Mouse (Mus musculus) CH12.LX (cell line): Measurements from ENCODE around the gene Procr. TPM values are rescaled to one million over a fixed set of nuclear protein-coding genes. Genes with fewer than 3 reads are reported as not detected.
A peak's percentile ranks its signal among the peaks of the same experiment; 100 is the strongest.

ENCODE experiments used
- DNase-seq: peaks from one replicate; pipeline ENCODE4 v3.0.0-alpha.2; 2013; ENCODE audit errors: extremely low read depth
- H3K27ac ChIP-seq: 2 replicates; pipeline ENCODE4 v1.5.1; 2012; ENCODE audit warnings: low read depth, mild to moderate bottlenecking, control low read depth, moderate library complexity; ENCODE audit not compliant: insufficient read depth
- H3K27me3 ChIP-seq: replicated peaks from 2 replicates; pipeline ENCODE3; 2012; ENCODE audit warnings: inconsistent platforms
- H3K36me3 ChIP-seq, 2 experiments: replicated peaks in 1 of 2; 2 replicates each; pipeline versions ENCODE3 to v1.6.1; 2012; ENCODE audit warnings: inconsistent platforms in 1 of 2, low read length in 1 of 2, mild to moderate bottlenecking in 1 of 2, mixed read lengths in 1 of 2, moderate library complexity in 1 of 2; ENCODE audit not compliant: control insufficient read depth in 1 of 2, insufficient read depth in 1 of 2
- H3K4me1 ChIP-seq, 2 experiments: 2 replicates each; pipeline ENCODE4 v1.6.1; 2012; ENCODE audit warnings: inconsistent platforms in 1 of 2, moderate library complexity in 1 of 2; ENCODE audit not compliant: insufficient read depth in 2 of 2, control insufficient read depth in 1 of 2
- H3K4me2 ChIP-seq: 2 replicates; pipeline ENCODE4 v1.6.1; 2012; ENCODE audit warnings: low read depth, mild to moderate bottlenecking, control low read depth; ENCODE audit not compliant: poor library complexity, insufficient read depth, severe bottlenecking
- H3K4me3 ChIP-seq, 3 experiments: fragments of 150-350 bp in 1 of 3; sonication (generic) in 1 of 3; replicated peaks in 1 of 3; 2 replicates each; pipeline versions ENCODE3 to v1.5.1; 2011 to 2012; ENCODE audit warnings: low read depth in 2 of 3, low read length in 2 of 3, mild to moderate bottlenecking in 2 of 3, moderate library complexity in 2 of 3, control low read depth in 1 of 3, improper control_type of control experiment in 1 of 3, inconsistent platforms in 1 of 3, mixed read lengths in 1 of 3; ENCODE audit not compliant: poor library complexity in 1 of 3
- H3K79me2 ChIP-seq: replicated peaks from 2 replicates; pipeline ENCODE4 v1.6.1; 2012; ENCODE audit warnings: mild to moderate bottlenecking, moderate library complexity; ENCODE audit not compliant: control insufficient read depth, poor library complexity, insufficient read depth, severe bottlenecking; ENCODE audit errors: extremely low read depth
- H3K9ac ChIP-seq: 2 replicates; pipeline ENCODE4 v1.6.1; 2012; ENCODE audit warnings: low read depth, mild to moderate bottlenecking, control low read depth, moderate library complexity; ENCODE audit not compliant: insufficient read depth
- H3K9me3 ChIP-seq: replicated peaks from 2 replicates; pipeline ENCODE3; 2012; ENCODE audit warnings: low read length, inconsistent platforms, mixed read lengths
- CTCF ChIP-seq, 2 experiments: IDR thresholded peaks in 1 of 2; conservative IDR thresholded peaks in 1 of 2; 2 replicates each; pipeline ENCODE4 v1.5.1; 2011 to 2012; ENCODE audit warnings: low read depth in 2 of 2, low read length in 2 of 2, improper control_type of control experiment in 1 of 2, inconsistent platforms in 1 of 2, mild to moderate bottlenecking in 1 of 2, moderate library complexity in 1 of 2
- E2F4 ChIP-seq: IDR thresholded peaks from 2 replicates; pipeline ENCODE4 v1.6.1; 2011; ENCODE audit warnings: low read depth, low read length, improper control_type of control experiment; ENCODE audit not compliant: insufficient replicate concordance
- ELF1 ChIP-seq: IDR thresholded peaks from 2 replicates; pipeline ENCODE4 v1.6.1; 2014; ENCODE audit warnings: low read depth, mild to moderate bottlenecking, inconsistent platforms, low read length, improper control_type of control experiment
- GABPA ChIP-seq: IDR thresholded peaks from 2 replicates; pipeline ENCODE4 v1.6.1; 2012; ENCODE audit warnings: low read depth, low read length, improper control_type of control experiment, inconsistent platforms; ENCODE audit not compliant: insufficient replicate concordance
- HCFC1 ChIP-seq: IDR thresholded peaks from 2 replicates; pipeline ENCODE4 v1.6.1; 2012; ENCODE audit warnings: low read depth, mild to moderate bottlenecking, inconsistent platforms, low read length, improper control_type of control experiment
- JUND ChIP-seq: conservative IDR thresholded peaks from 2 replicates; pipeline ENCODE4 v1.6.1; 2011; ENCODE audit warnings: low read depth, low read length, improper control_type of control experiment
- KAT2A ChIP-seq: IDR thresholded peaks from 2 replicates; pipeline ENCODE4 v1.6.1; 2012; ENCODE audit warnings: low read length, improper control_type of control experiment, inconsistent platforms; ENCODE audit not compliant: insufficient replicate concordance
- MAFK ChIP-seq: IDR thresholded peaks from 2 replicates; pipeline ENCODE4 v1.6.1; 2011; ENCODE audit warnings: low read length, improper control_type of control experiment; ENCODE audit not compliant: insufficient replicate concordance
- MAX ChIP-seq: IDR thresholded peaks from 2 replicates; pipeline ENCODE4 v1.6.1; 2011; ENCODE audit warnings: low read length, improper control_type of control experiment
- MAZ ChIP-seq: IDR thresholded peaks from 2 replicates; pipeline ENCODE4 v1.6.1; 2012; ENCODE audit warnings: low read depth, mild to moderate bottlenecking, inconsistent platforms, low read length, improper control_type of control experiment, moderate library complexity
- MEF2A ChIP-seq: IDR thresholded peaks from 2 replicates; pipeline ENCODE4 v1.6.1; 2014; ENCODE audit warnings: low read depth, mild to moderate bottlenecking, inconsistent platforms, low read length, improper control_type of control experiment, borderline replicate concordance
- MXI1 ChIP-seq: IDR thresholded peaks from 2 replicates; pipeline ENCODE4 v1.6.1; 2011; ENCODE audit warnings: mild to moderate bottlenecking, low read depth, low read length, improper control_type of control experiment
- MYC ChIP-seq: IDR thresholded peaks from 2 replicates; pipeline ENCODE4 v1.6.1; 2011; ENCODE audit warnings: low read depth, mild to moderate bottlenecking, improper control_type of control experiment, low read length
- NELFE ChIP-seq: IDR thresholded peaks from 2 replicates; pipeline ENCODE4 v1.6.1; 2011; ENCODE audit warnings: low read depth, low read length, improper control_type of control experiment
- PAX5 ChIP-seq: IDR thresholded peaks from 2 replicates; pipeline ENCODE4 v1.6.1; 2012; ENCODE audit warnings: low read length, inconsistent platforms, mixed read lengths
- POLR2A ChIP-seq: IDR thresholded peaks from 2 replicates; pipeline ENCODE4 v1.6.1; 2011; ENCODE audit warnings: low read depth, mild to moderate bottlenecking, improper control_type of control experiment, low read length
- POLR2AphosphoS2 ChIP-seq: IDR thresholded peaks from 2 replicates; pipeline ENCODE4 v1.6.1; 2011; ENCODE audit warnings: low read depth, low read length, improper control_type of control experiment
- RAD21 ChIP-seq: IDR thresholded peaks from 2 replicates; pipeline ENCODE4 v1.6.1; 2011; ENCODE audit warnings: low read depth, mild to moderate bottlenecking, low read length, improper control_type of control experiment, moderate library complexity
- SIN3A ChIP-seq: IDR thresholded peaks from 2 replicates; pipeline ENCODE4 v1.6.1; 2012; ENCODE audit warnings: low read length, improper control_type of control experiment, inconsistent platforms
- SMC3 ChIP-seq: IDR thresholded peaks from 2 replicates; pipeline ENCODE4 v1.6.1; 2011; ENCODE audit warnings: low read depth, low read length, improper control_type of control experiment
- UBTF ChIP-seq: IDR thresholded peaks from 2 replicates; pipeline ENCODE4 v1.6.1; 2012; ENCODE audit warnings: low read depth, mild to moderate bottlenecking, inconsistent platforms, low read length, improper control_type of control experiment, moderate library complexity
- USF1 ChIP-seq: IDR thresholded peaks from 2 replicates; pipeline ENCODE4 v1.6.1; 2014; ENCODE audit warnings: low read depth, mild to moderate bottlenecking, inconsistent platforms, low read length, improper control_type of control experiment
- USF2 ChIP-seq: conservative IDR thresholded peaks from 2 replicates; pipeline ENCODE4 v1.6.1; 2011; ENCODE audit warnings: low read depth, low read length, improper control_type of control experiment
- ZC3H11A ChIP-seq: IDR thresholded peaks from 2 replicates; pipeline ENCODE4 v1.6.1; 2012; ENCODE audit warnings: low read depth, mild to moderate bottlenecking, inconsistent platforms, low read length, improper control_type of control experiment
- dilution Hi-C: fragments of 300-500 bp; cut with MboI; formaldehyde crosslinking; loops from 2 replicates; pipeline ENCODE4 v1.14.3; 2020; ENCODE audit warnings: low sequenced_read_pairs; ENCODE audit not compliant: extremely low pct_unique_long_range_greater_than_20kb, extremely low pct_ligation_motif_present
- in situ Hi-C: fragments of 300-500 bp; cut with MboI; formaldehyde crosslinking; loops from 3 replicates; pipeline ENCODE4 v1.14.3; 2019; ENCODE audit warnings: low sequenced_read_pairs, low pct_ligation_motif_present, low pct_unique_long_range_greater_than_20kb, mixed read lengths
- polyA plus RNA-seq: library from polyadenylated mRNA; unstranded; fragments of >175 nt; gene quantifications from 2 replicates; pipeline ENCODE4 v1.2.1, GENCODE M21; 2012; ENCODE audit warnings: low read depth; ENCODE audit not compliant: insufficient read length
- total RNA-seq, 2 experiments: library from RNA; depleted of rRNA; stranded (reverse); fragments of 300-350 nt in 1 of 2; fragments of >200 nt in 1 of 2; gene quantifications; 2 replicates each; pipeline ENCODE4 v1.2.3; 2012 to 2014

Gene Procr
- total and polyA plus RNA-seq, 3 experiments = 0.14 to 2.8 TPM; not detected in 1

DNA sequence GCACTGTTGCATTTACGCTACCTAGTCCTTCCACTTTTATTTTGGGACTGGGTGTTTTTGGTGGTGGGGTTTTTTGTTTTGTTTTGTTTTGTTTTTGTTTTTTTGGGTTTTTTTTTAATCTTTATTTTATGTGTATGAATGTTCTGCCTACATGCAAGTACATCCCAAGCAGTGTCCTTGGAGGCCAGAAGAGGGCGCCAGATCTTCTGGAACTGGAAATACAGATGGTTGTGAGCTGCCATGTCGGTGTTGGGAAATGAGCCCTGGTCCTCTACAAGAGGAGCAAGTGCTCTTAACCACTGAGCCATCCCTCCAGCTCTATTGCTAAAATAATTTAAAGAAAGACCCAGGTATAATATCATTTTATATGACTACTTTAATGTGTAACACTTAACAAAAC is 51.8 kb downstream of the Procr start:
- TF ChIP-seq UBTF (no peak), MAZ (no peak), SMC3 (peak; percentile 30), NELFE (no peak), SIN3A (no peak), POLR2A (no peak), JUND (no peak), MAFK (no peak), ELF1 (no peak), MEF2A (no peak), RAD21 (peak; percentile 16), GABPA (no peak), KAT2A (no peak), MYC (no peak), ZC3H11A (no peak), USF1 (no peak), MAX (no peak), USF2 (no peak), CTCF (conservative IDR thresholded peaks at IDR 0.05 in 1 of 2, IDR thresholded peaks at IDR 0.05 in 1 of 2; ENCODE audit: low read depth in 2 of 2, low read length in 2 of 2) (peak; percentile 17 to 58; a peak in 2 of 4 replicates), E2F4 (no peak), HCFC1 (no peak), POLR2AphosphoS2 (no peak), MXI1 (no peak), PAX5 (no peak)
- H3K36me3 ChIP-seq = no peaks in the 10 kb centered on the region
- DNase-seq = peak; percentile 38
- H3K9ac ChIP-seq = no peak overlapping the region
- H3K9me3 ChIP-seq = no peaks in the 10 kb centered on the region
- dilution Hi-C loops (no loop called here), in situ Hi-C loops (no loop called here)
- no peaks in the 10 kb centered on the region for H3K79me2 ChIP-seq
- no peaks in the 10 kb centered on the region for H3K4me1 ChIP-seq
- H3K27me3 ChIP-seq = peaks cover 72% of the 10 kb centered on the region
- no peak overlapping the region for H3K4me3 ChIP-seq
- no peak overlapping the region for H3K4me2 ChIP-seq
- no peak overlapping the region for H3K27ac ChIP-seq

DNA sequence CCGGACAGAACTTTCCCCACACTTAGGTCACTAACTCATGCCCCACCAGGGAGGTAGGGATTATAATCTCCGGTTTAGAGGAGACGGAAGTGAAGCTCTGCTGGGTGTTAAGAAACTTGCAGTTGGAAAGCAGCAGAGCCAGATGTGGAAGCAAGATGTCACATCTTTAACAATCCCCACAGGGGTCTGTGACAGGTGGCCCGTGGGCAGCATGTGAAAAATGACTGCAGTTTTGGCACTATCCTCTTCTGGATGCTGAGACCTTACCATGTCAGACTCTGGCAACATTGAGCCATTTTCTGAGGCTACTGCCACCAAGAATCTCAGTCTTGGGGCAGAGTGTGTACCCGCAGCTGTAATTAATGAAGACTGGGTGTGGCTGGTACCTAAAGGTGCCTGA is 53.1 kb downstream of the Procr start:
- no peaks in the 10 kb centered on the region for H3K9me3 ChIP-seq
- no peak for TF ChIP-seq ELF1
- in situ Hi-C loops = no loop called here

More for the DNA sequence above, 53.1 kb downstream of the Procr start:
- Histone ChIP-seq H3K4me1 (no peaks in the 10 kb centered on the region), H3K27ac (no peak overlapping the region), H3K4me3 (no peak overlapping the region), H3K4me2 (no peak overlapping the region), H3K27me3 (peaks cover 65% of the 10 kb centered on the region), H3K79me2 (no peaks in the 10 kb centered on the region), H3K36me3 (no peaks in the 10 kb centered on the region), H3K9ac (no peak overlapping the region)
- dilution Hi-C loops = no loop called here
- no peak for DNase-seq

Other genes starting within 250 kb of the Procr start
- 5.6 and 10.0 TPM in 2 replicates for gene Acss2, start 233.2 kb upstream of the Procr start, total RNA-seq (2012; rRNA removed)
- 8.6 and 11.0 TPM in 2 replicates for gene Acss2, start 233.2 kb upstream of the Procr start, total RNA-seq (2014; rRNA removed)
- gene Acss2, start 233.2 kb upstream of the Procr start, polyA plus RNA-seq = 3.0 and 3.4 TPM in 2 replicates
- gene Ggt7, start 232.9 kb upstream of the Procr start, total RNA-seq (2012; rRNA removed) = 11.4 and 16.5 TPM in 2 replicates
- gene Ggt7, start 232.9 kb upstream of the Procr start, total RNA-seq (2014; rRNA removed) = 1.7 and 2.5 TPM in 2 replicates
- gene Ggt7, start 232.9 kb upstream of the Procr start, polyA plus RNA-seq = 1.7 and 2.9 TPM in 2 replicates
- 16.8 and 17.3 TPM in 2 replicates for gene Gss, start 158.3 kb upstream of the Procr start, total RNA-seq (2012; rRNA removed)
- gene Gss, start 158.3 kb upstream of the Procr start, total RNA-seq (2014; rRNA removed) = 20.1 and 21.9 TPM in 2 replicates
- 18.0 and 20.6 TPM in 2 replicates for gene Gss, start 158.3 kb upstream of the Procr start, polyA plus RNA-seq
- under 0.01 and 0.51 TPM in 2 replicates for gene Myh7b, start 139.9 kb upstream of the Procr start, total RNA-seq (2012; rRNA removed)
- 0.43 TPM in 1 of 2 replicates, not detected in the other for gene Myh7b, start 139.9 kb upstream of the Procr start, total RNA-seq (2014; rRNA removed)
- not detected in 2 replicates for gene Myh7b, start 139.9 kb upstream of the Procr start, polyA plus RNA-seq
- 49.1 and 52.8 TPM in 2 replicates for gene Trpc4ap, start 58.7 kb upstream of the Procr start, total RNA-seq (2012; rRNA removed)
- 53.7 and 55.8 TPM in 2 replicates for gene Trpc4ap, start 58.7 kb upstream of the Procr start, total RNA-seq (2014; rRNA removed)
- 73.3 and 105 TPM in 2 replicates for gene Trpc4ap, start 58.7 kb upstream of the Procr start, polyA plus RNA-seq
- gene Edem2, start 21.6 kb upstream of the Procr start, total RNA-seq (2012; rRNA removed) = 69.3 and 71.8 TPM in 2 replicates
- 48.7 and 53.1 TPM in 2 replicates for gene Edem2, start 21.6 kb upstream of the Procr start, total RNA-seq (2014; rRNA removed)
- gene Edem2, start 21.6 kb upstream of the Procr start, polyA plus RNA-seq = 38.5 and 42.5 TPM in 2 replicates
- gene Gm17581, start 15.3 kb upstream of the Procr start, total RNA-seq (2012; rRNA removed) = not detected in 2 replicates
- not detected in 2 replicates for gene Gm17581, start 15.3 kb upstream of the Procr start, total RNA-seq (2014; rRNA removed)
- gene Gm17581, start 15.3 kb upstream of the Procr start, polyA plus RNA-seq = not detected in 2 replicates
- gene Mmp24, start 24.2 kb downstream of the Procr start, total RNA-seq (2012; rRNA removed) = 0.38 and 0.42 TPM in 2 replicates
- not detected in 2 replicates for gene Mmp24, start 24.2 kb downstream of the Procr start, total RNA-seq (2014; rRNA removed)
- 0.07 TPM in 1 of 2 replicates, not detected in the other for gene Mmp24, start 24.2 kb downstream of the Procr start, polyA plus RNA-seq
- 12.4 and 12.7 TPM in 2 replicates for gene BC029722, start 68.3 kb downstream of the Procr start, total RNA-seq (2012; rRNA removed)
- 22.7 and 23.8 TPM in 2 replicates for gene BC029722, start 68.3 kb downstream of the Procr start, total RNA-seq (2014; rRNA removed)
- gene BC029722, start 68.3 kb downstream of the Procr start, polyA plus RNA-seq = 31.8 and 33.8 TPM in 2 replicates
- gene Eif6, start 75.8 kb downstream of the Procr start, total RNA-seq (2012; rRNA removed) = 289 and 331 TPM in 2 replicates
- gene Eif6, start 75.8 kb downstream of the Procr start, total RNA-seq (2014; rRNA removed) = 211 and 220 TPM in 2 replicates
- 453 and 463 TPM in 2 replicates for gene Eif6, start 75.8 kb downstream of the Procr start, polyA plus RNA-seq
- 0.04 and 0.08 TPM in 2 replicates for gene Fam83c, start 83.7 kb downstream of the Procr start, total RNA-seq (2012; rRNA removed)
- not detected in 2 replicates for gene Fam83c, start 83.7 kb downstream of the Procr start, total RNA-seq (2014; rRNA removed)
- gene Fam83c, start 83.7 kb downstream of the Procr start, polyA plus RNA-seq = 0.08 and 0.09 TPM in 2 replicates
- 49.8 and 60.4 TPM in 2 replicates for gene Uqcc1, start 179.2 kb downstream of the Procr start, total RNA-seq (2012; rRNA removed)
- 55.2 and 66.8 TPM in 2 replicates for gene Uqcc1, start 179.2 kb downstream of the Procr start, total RNA-seq (2014; rRNA removed)
- gene Uqcc1, start 179.2 kb downstream of the Procr start, polyA plus RNA-seq = 35.3 and 43.3 TPM in 2 replicates
- gene Gm15557, start 189.6 kb downstream of the Procr start, total RNA-seq (2012; rRNA removed) = not detected in 2 replicates
- not detected in 2 replicates for gene Gm15557, start 189.6 kb downstream of the Procr start, total RNA-seq (2014; rRNA removed)
- gene Gm15557, start 189.6 kb downstream of the Procr start, polyA plus RNA-seq = not detected in 2 replicates
- gene Gdf5, start 194.2 kb downstream of the Procr start, total RNA-seq (2012; rRNA removed) = not detected in 2 replicates
- not detected in 2 replicates for gene Gdf5, start 194.2 kb downstream of the Procr start, total RNA-seq (2014; rRNA removed)
- not detected in 2 replicates for gene Gdf5, start 194.2 kb downstream of the Procr start, polyA plus RNA-seq
- 29.1 and 31.4 TPM in 2 replicates for gene Cep250, start 205.3 kb downstream of the Procr start, total RNA-seq (2012; rRNA removed)
- gene Cep250, start 205.3 kb downstream of the Procr start, total RNA-seq (2014; rRNA removed) = 13.5 and 17.7 TPM in 2 replicates
- gene Cep250, start 205.3 kb downstream of the Procr start, polyA plus RNA-seq = 25.8 and 26.3 TPM in 2 replicates